ENCODE assay signal across 31 mouse cellular contexts in the genomic region with DNA sequence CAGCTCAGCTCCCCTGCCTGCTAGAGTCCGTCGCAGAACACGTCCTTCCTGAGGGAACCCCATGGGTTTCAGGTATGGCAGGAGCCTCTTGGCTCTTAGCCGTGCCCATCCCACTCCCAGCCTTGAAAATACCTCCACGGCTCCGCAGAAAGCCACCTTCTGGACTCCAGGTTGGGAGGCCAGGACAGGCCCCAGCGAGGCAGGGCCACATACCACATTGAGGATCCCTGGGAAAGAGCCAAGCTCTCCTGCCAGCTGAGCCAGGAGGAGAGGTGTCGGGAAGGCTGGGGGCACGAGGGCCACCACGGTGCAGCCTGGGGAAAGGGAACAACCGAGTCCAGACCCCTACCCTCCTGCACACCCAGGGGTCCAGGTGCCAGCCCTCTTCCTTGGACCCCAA. TPM values are rescaled to one million over a fixed set of nuclear protein-coding genes. Genes with fewer than 3 reads are reported as not detected.
DNase-seq lines count a peak whose midpoint lies in the region; ATAC-seq and TF ChIP-seq lines count a peak whose summit lies in the region.
"Had no signal": no experiment of that assay in that cellular context is flagged by ENCODE, and none has a peak within 500 bp of the region (broad histone marks: within the 10 kb centered on the region; RNA-seq: fewer than 3 reads in every experiment).

No protein-coding gene starts in this region.

- 0 out of 2 replicates have a peak, but pooled peaks cover 8% of the 10 kb centered on the region for H3K4me1 ChIP-seq in hindbrain, embryonic 13.5 days (replicated peaks)
- H3K4me1 ChIP-seq in hindbrain, embryonic 14.5 days (replicated peaks; ENCODE audit: control insufficient read depth, insufficient read depth, low read length): no peaks in the 10 kb centered on the region
- peaks cover 14% of the 10 kb centered on the region for H3K4me1 ChIP-seq in liver, postnatal 0 days (ENCODE audit: insufficient read depth)
- H3K4me1 ChIP-seq in liver, embryonic 11.5 days (replicated peaks; ENCODE audit: control insufficient read depth, insufficient read depth, low read length): peaks cover 8% of the 10 kb centered on the region; the same call in 1 of the 2 replicates
- peaks cover 32% of the 10 kb centered on the region for H3K4me1 ChIP-seq in kidney, embryonic 16.5 days (ENCODE audit: insufficient read depth, low read length)
- H3K4me1 ChIP-seq: hindbrain, embryonic 15.5 days had no signal

- intact Hi-C loops in left cerebral cortex, postnatal 36 days (cut with DNase I): no loop called here

- WGBS in hindbrain, embryonic 13.5 days: 97% methylated on average over 11 of the region's 11 CpGs
- WGBS in hindbrain, embryonic 14.5 days: 94% methylated on average over 11 of the region's 11 CpGs
- WGBS in liver, postnatal 0 days (ENCODE audit: insufficient replicate concordance): 86% methylated on average over 11 of the region's 11 CpGs
- 92% methylated on average over 11 of the region's 11 CpGs for WGBS in liver, embryonic 11.5 days
- WGBS in kidney, embryonic 16.5 days: 95% methylated on average over 11 of the region's 11 CpGs

- 0 out of 2 replicates have a peak overlapping the region, but pooled peaks have one; percentile 35 for H3K9ac ChIP-seq in hindbrain, embryonic 13.5 days
- no peak overlapping the region for H3K9ac ChIP-seq in hindbrain, embryonic 14.5 days
- H3K9ac ChIP-seq in liver, postnatal 0 days (replicated peaks): peak overlapping the region; percentile 13; the same call in 1 of the 2 replicates
- H3K9ac ChIP-seq in liver, embryonic 11.5 days (ENCODE audit: low read depth, low read length): no peak overlapping the region
- peak overlapping the region; percentile 25 for H3K9ac ChIP-seq in kidney, embryonic 16.5 days (replicated peaks; ENCODE audit: low read length)
- H3K9ac ChIP-seq: forebrain, postnatal 0 days; heart, embryonic 12.5 days; hindbrain, embryonic 15.5 days; limb, embryonic 12.5 days; liver, embryonic 14.5 days; lung, embryonic 15.5 days; midbrain, embryonic 13.5 days; neural tube, embryonic 15.5 days had no signal

- H3K4me3 ChIP-seq in hindbrain, embryonic 13.5 days: no peak overlapping the region
- no peak overlapping the region for H3K4me3 ChIP-seq in hindbrain, embryonic 14.5 days (replicated peaks; ENCODE audit: low read length)
- no peak overlapping the region for H3K4me3 ChIP-seq in liver, postnatal 0 days (ENCODE audit: low read depth, low read length)
- no peak overlapping the region for H3K4me3 ChIP-seq in liver, embryonic 11.5 days (ENCODE audit: low read depth, low read length)
- H3K4me3 ChIP-seq in kidney, embryonic 16.5 days (ENCODE audit: low read length): no peak overlapping the region
- H3K4me3 ChIP-seq: erythroblast, embryonic 14.5 days; heart, adult 2 months; heart, embryonic 12.5 days; hindbrain, embryonic 15.5 days; limb, embryonic 12.5 days; lung, embryonic 15.5 days; midbrain, embryonic 13.5 days; neural tube, embryonic 15.5 days had no signal

- no peak for DNase-seq in hindbrain, embryonic 14.5 days (ENCODE audit: low spot score)
- no peak for DNase-seq in liver, postnatal 0 days
- DNase-seq in liver, embryonic 11.5 days (ENCODE audit: low spot score): no peak
- DNase-seq in kidney, postnatal 36 days: peak; percentile 56 to 61
- DNase-seq in left cerebral cortex, postnatal 36 days (ENCODE audit: low spot score in 2 of 2): no peak
- DNase-seq in left cerebral cortex, adult 9 months (ENCODE audit: low spot score in 2 of 2): no peak
- DNase-seq: adrenal gland, postnatal 10 days; cerebellum, adult 11-12 months; forebrain, postnatal 0 days; heart, adult 2 months; heart, postnatal 4 days; lung, postnatal 4 days; retina, postnatal 1 day; right cerebral cortex, postnatal 14 days had no signal

- no peak overlapping the region for H3K4me2 ChIP-seq in hindbrain, embryonic 13.5 days
- H3K4me2 ChIP-seq in hindbrain, embryonic 14.5 days (replicated peaks): no peak overlapping the region
- peak overlapping the region; percentile 44 for H3K4me2 ChIP-seq in liver, postnatal 0 days (ENCODE audit: low read depth, low read length)
- no peak overlapping the region for H3K4me2 ChIP-seq in liver, embryonic 11.5 days
- H3K4me2 ChIP-seq in kidney, embryonic 16.5 days (replicated peaks; ENCODE audit: low read depth, low read length): 0 out of 2 replicates have a peak overlapping the region, but pooled peaks have one; percentile 3
- H3K4me2 ChIP-seq: heart, embryonic 12.5 days; hindbrain, embryonic 15.5 days; limb, embryonic 12.5 days; lung, embryonic 15.5 days; midbrain, embryonic 13.5 days; neural tube, embryonic 15.5 days had no signal

- H3K9me3 ChIP-seq in hindbrain, embryonic 13.5 days: no peaks in the 10 kb centered on the region
- no peaks in the 10 kb centered on the region for H3K9me3 ChIP-seq in hindbrain, embryonic 14.5 days (ENCODE audit: control insufficient read depth, low read length)
- no peaks in the 10 kb centered on the region for H3K9me3 ChIP-seq in liver, postnatal 0 days (ENCODE audit: low read length)
- no peaks in the 10 kb centered on the region for H3K9me3 ChIP-seq in liver, embryonic 11.5 days (ENCODE audit: control insufficient read depth, low read length)
- H3K9me3 ChIP-seq in kidney, embryonic 16.5 days (ENCODE audit: low read length): no peaks in the 10 kb centered on the region
- H3K9me3 ChIP-seq: heart, embryonic 12.5 days; hindbrain, embryonic 15.5 days; limb, embryonic 12.5 days; lung, embryonic 15.5 days; midbrain, embryonic 13.5 days; neural tube, embryonic 15.5 days had no signal

- TF ChIP-seq CTCF in liver, postnatal 0 days (IDR thresholded peaks at IDR 0.05; ENCODE audit: low read depth): no peak

- H3K27ac ChIP-seq in hindbrain, embryonic 13.5 days: no peak overlapping the region
- H3K27ac ChIP-seq in hindbrain, embryonic 14.5 days: no peak overlapping the region
- 0 out of 2 replicates have a peak overlapping the region, but pooled peaks have one; percentile 67 for H3K27ac ChIP-seq in liver, postnatal 0 days (ENCODE audit: low read depth)
- no peak overlapping the region for H3K27ac ChIP-seq in liver, embryonic 11.5 days (ENCODE audit: low read depth, low read length)
- peak overlapping the region; percentile 77 for H3K27ac ChIP-seq in kidney, embryonic 16.5 days (ENCODE audit: low read length)
- H3K27ac ChIP-seq: hindbrain, embryonic 15.5 days; limb, embryonic 12.5 days; liver, embryonic 14.5 days; lung, embryonic 15.5 days; midbrain, embryonic 13.5 days; neural tube, embryonic 15.5 days had no signal

- H3K36me3 ChIP-seq in hindbrain, embryonic 13.5 days: peaks cover 46% of the 10 kb centered on the region
- peaks cover 11% of the 10 kb centered on the region; the same call in 1 of the 2 replicates for H3K36me3 ChIP-seq in hindbrain, embryonic 14.5 days (replicated peaks; ENCODE audit: control insufficient read depth, insufficient read depth)
- H3K36me3 ChIP-seq in liver, postnatal 0 days (replicated peaks; ENCODE audit: insufficient read depth, low read length): peaks cover 34% of the 10 kb centered on the region
- H3K36me3 ChIP-seq in liver, embryonic 11.5 days (ENCODE audit: control insufficient read depth, insufficient read depth, low read length): peaks cover 16% of the 10 kb centered on the region
- peaks cover 43% of the 10 kb centered on the region for H3K36me3 ChIP-seq in kidney, embryonic 16.5 days (ENCODE audit: insufficient read depth, low read length)

- no peaks in the 10 kb centered on the region for H3K27me3 ChIP-seq in hindbrain, embryonic 13.5 days
- H3K27me3 ChIP-seq in hindbrain, embryonic 14.5 days (ENCODE audit: control insufficient read depth, insufficient read depth, low read length): no peaks in the 10 kb centered on the region
- no peaks in the 10 kb centered on the region for H3K27me3 ChIP-seq in liver, postnatal 0 days (ENCODE audit: insufficient read depth, low read length)
- no peaks in the 10 kb centered on the region for H3K27me3 ChIP-seq in liver, embryonic 11.5 days (replicated peaks; ENCODE audit: control insufficient read depth, insufficient read depth, low read length)
- H3K27me3 ChIP-seq in kidney, embryonic 16.5 days (ENCODE audit: insufficient read depth, low read length): no peaks in the 10 kb centered on the region
- H3K27me3 ChIP-seq: heart, embryonic 12.5 days; hindbrain, embryonic 15.5 days; limb, embryonic 12.5 days; lung, embryonic 15.5 days; midbrain, embryonic 13.5 days; neural tube, embryonic 15.5 days; Patski had no signal

- TF ChIP-seq EP300 in liver, postnatal 0 days (IDR thresholded peaks at IDR 0.05; ENCODE audit: low read depth): no peak

- ATAC-seq in hindbrain, embryonic 13.5 days (ENCODE audit: low FRiP score): no peak
- ATAC-seq in hindbrain, embryonic 14.5 days (ENCODE audit: low FRiP score): no peak
- ATAC-seq in liver, postnatal 0 days: 0 out of 2 replicates have a peak, but pooled peaks have one; percentile 15
- no peak for ATAC-seq in liver, embryonic 11.5 days (replicated peaks; ENCODE audit: low FRiP score)
- ATAC-seq in kidney, embryonic 16.5 days (ENCODE audit: low FRiP score, low TSS enrichment): no peak
- ATAC-seq: forebrain, postnatal 0 days; inflammation-experienced regulatory T-cells, adult 6 months; midbrain, embryonic 13.5 days; Patski had no signal

RNA-seq across cellular contexts. Expression of gene Pih1d1, which starts 6.8 kb away (rescaled TPM):
- 85.6 and 94.4 TPM in 2 replicates for polyA plus RNA-seq in hindbrain, embryonic 13.5 days (2015; fragmentation: Nextera tagmentation; extraction: Ambion mirVana)
- polyA plus RNA-seq in hindbrain, embryonic 14.5 days (2014; fragmentation: Nextera tagmentation; extraction: Ambion mirVana): 91.0 and 93.5 TPM in 2 replicates
- 37.6 and 37.8 TPM in 2 replicates for polyA plus RNA-seq in liver, postnatal 0 days (2015; fragmentation: Nextera tagmentation; extraction: Ambion mirVana)
- polyA plus RNA-seq in liver, embryonic 11.5 days (2014; fragmentation: Nextera tagmentation; extraction: Ambion mirVana): 86.2 and 87.7 TPM in 2 replicates
- 109 and 112 TPM in 2 replicates for polyA plus RNA-seq in kidney, embryonic 16.5 days (2015; fragmentation: Nextera tagmentation; extraction: Ambion mirVana)
- 10 to 100 TPM; 44.8 to 53.6 TPM for total RNA-seq in left cerebral cortex, postnatal 36 days (2021)

RNA-seq across cellular contexts. Expression of gene Aldh16a1, which starts 7.1 kb away (rescaled TPM):
- polyA plus RNA-seq in hindbrain, embryonic 13.5 days (2015; fragmentation: Nextera tagmentation; extraction: Ambion mirVana): 23.7 and 24.5 TPM in 2 replicates
- 16.0 and 21.3 TPM in 2 replicates for polyA plus RNA-seq in hindbrain, embryonic 14.5 days (2014; fragmentation: Nextera tagmentation; extraction: Ambion mirVana)
- polyA plus RNA-seq in liver, postnatal 0 days (2015; fragmentation: Nextera tagmentation; extraction: Ambion mirVana): 26.8 and 29.6 TPM in 2 replicates
- polyA plus RNA-seq in liver, embryonic 11.5 days (2014; fragmentation: Nextera tagmentation; extraction: Ambion mirVana): 56.0 and 60.6 TPM in 2 replicates
- 81.2 and 88.6 TPM in 2 replicates for polyA plus RNA-seq in kidney, embryonic 16.5 days (2015; fragmentation: Nextera tagmentation; extraction: Ambion mirVana)
- 10 to 100 TPM; 12.2 to 21.5 TPM for total RNA-seq in left cerebral cortex, postnatal 36 days (2021)

RNA-seq across cellular contexts. Expression of gene Flt3l, which starts 11.0 kb away (rescaled TPM):
- 1.4 and 1.6 TPM in 2 replicates for polyA plus RNA-seq in hindbrain, embryonic 13.5 days (2015; fragmentation: Nextera tagmentation; extraction: Ambion mirVana)
- 1.7 and 1.8 TPM in 2 replicates for polyA plus RNA-seq in hindbrain, embryonic 14.5 days (2014; fragmentation: Nextera tagmentation; extraction: Ambion mirVana)
- 2.0 and 2.3 TPM in 2 replicates for polyA plus RNA-seq in liver, postnatal 0 days (2015; fragmentation: Nextera tagmentation; extraction: Ambion mirVana)
- 9.7 and 10.5 TPM in 2 replicates for polyA plus RNA-seq in liver, embryonic 11.5 days (2014; fragmentation: Nextera tagmentation; extraction: Ambion mirVana)
- 0.95 and 1.9 TPM in 2 replicates for polyA plus RNA-seq in kidney, embryonic 16.5 days (2015; fragmentation: Nextera tagmentation; extraction: Ambion mirVana)
- total RNA-seq in left cerebral cortex, postnatal 36 days (2021): 1 to 10 TPM; 3.7 to 6.1 TPM

RNA-seq across cellular contexts. Expression of gene Gm45713, which starts 11.2 kb away (rescaled TPM):
- polyA plus RNA-seq in hindbrain, embryonic 13.5 days (2015; fragmentation: Nextera tagmentation; extraction: Ambion mirVana): 0.14 TPM in 1 of 2 replicates, not detected in the other
- 0.22 TPM in 1 of 2 replicates, not detected in the other for polyA plus RNA-seq in hindbrain, embryonic 14.5 days (2014; fragmentation: Nextera tagmentation; extraction: Ambion mirVana)
- polyA plus RNA-seq in liver, postnatal 0 days (2015; fragmentation: Nextera tagmentation; extraction: Ambion mirVana): 0.27 and 0.70 TPM in 2 replicates
- 0.41 and 1.1 TPM in 2 replicates for polyA plus RNA-seq in liver, embryonic 11.5 days (2014; fragmentation: Nextera tagmentation; extraction: Ambion mirVana)
- 0.18 TPM in 1 of 2 replicates, not detected in the other for polyA plus RNA-seq in kidney, embryonic 16.5 days (2015; fragmentation: Nextera tagmentation; extraction: Ambion mirVana)
- not detected for total RNA-seq in left cerebral cortex, postnatal 36 days (2021)
- total RNA-seq: adrenal gland, postnatal 10 days; forebrain, postnatal 0 days; gastrocnemius, adult 8-10 months; heart, postnatal 4 days; left cerebral cortex, postnatal 14 days; megakaryocyte-erythroid progenitor cell, adult 5-6 weeks had no signal
- polyA plus RNA-seq: erythroblast, embryonic 14.5 days; forebrain, postnatal 0 days; hindbrain, embryonic 15.5 days; limb, embryonic 12.5 days; midbrain, embryonic 13.5 days; Patski had no signal

RNA-seq across cellular contexts. Expression of gene Slc17a7, which starts 16.5 kb away (rescaled TPM):
- 0.42 and 0.62 TPM in 2 replicates for polyA plus RNA-seq in hindbrain, embryonic 13.5 days (2015; fragmentation: Nextera tagmentation; extraction: Ambion mirVana)
- 0.47 and 0.48 TPM in 2 replicates for polyA plus RNA-seq in hindbrain, embryonic 14.5 days (2014; fragmentation: Nextera tagmentation; extraction: Ambion mirVana)
- polyA plus RNA-seq in liver, postnatal 0 days (2015; fragmentation: Nextera tagmentation; extraction: Ambion mirVana): not detected in 2 replicates
- 0.57 and 0.74 TPM in 2 replicates for polyA plus RNA-seq in liver, embryonic 11.5 days (2014; fragmentation: Nextera tagmentation; extraction: Ambion mirVana)
- 0.19 and 0.42 TPM in 2 replicates for polyA plus RNA-seq in kidney, embryonic 16.5 days (2015; fragmentation: Nextera tagmentation; extraction: Ambion mirVana)
- 1,000 to 10,000 TPM; 1,276 to 1,585 TPM for total RNA-seq in left cerebral cortex, postnatal 36 days (2021)
- total RNA-seq: megakaryocyte-erythroid progenitor cell, adult 5-6 weeks had no signal
- polyA plus RNA-seq: stomach, embryonic 14.5 days; thymus, postnatal 0 days had no signal

Comparison
In these comparisons a context has a peak if more than half of its experiments do, and no peak if none do; other contexts are left out.
1. H3K27ac ChIP-seq: peak in liver, postnatal 0 days (single experiment) and kidney, embryonic 16.5 days (single experiment); none in hindbrain, embryonic 13.5 days (single experiment), hindbrain, embryonic 14.5 days (single experiment) and liver, embryonic 11.5 days (single experiment).
2. H3K4me2 ChIP-seq: peak in liver, postnatal 0 days (single experiment) and kidney, embryonic 16.5 days (single experiment); none in hindbrain, embryonic 13.5 days (single experiment), hindbrain, embryonic 14.5 days (single experiment) and liver, embryonic 11.5 days (single experiment).
3. H3K9ac ChIP-seq: peak in hindbrain, embryonic 13.5 days (single experiment), liver, postnatal 0 days (single experiment) and kidney, embryonic 16.5 days (single experiment); none in hindbrain, embryonic 14.5 days (single experiment) and liver, embryonic 11.5 days (single experiment).
4. DNase-seq: peak in kidney, postnatal 36 days (2 of 2); none in hindbrain, embryonic 14.5 days (single experiment), liver, postnatal 0 days (single experiment), liver, embryonic 11.5 days (single experiment), left cerebral cortex, postnatal 36 days (0 of 2) and left cerebral cortex, adult 9 months (0 of 2).